Mouse (Mus musculus): ENCODE measurements around the gene Gas6.

DNA sequence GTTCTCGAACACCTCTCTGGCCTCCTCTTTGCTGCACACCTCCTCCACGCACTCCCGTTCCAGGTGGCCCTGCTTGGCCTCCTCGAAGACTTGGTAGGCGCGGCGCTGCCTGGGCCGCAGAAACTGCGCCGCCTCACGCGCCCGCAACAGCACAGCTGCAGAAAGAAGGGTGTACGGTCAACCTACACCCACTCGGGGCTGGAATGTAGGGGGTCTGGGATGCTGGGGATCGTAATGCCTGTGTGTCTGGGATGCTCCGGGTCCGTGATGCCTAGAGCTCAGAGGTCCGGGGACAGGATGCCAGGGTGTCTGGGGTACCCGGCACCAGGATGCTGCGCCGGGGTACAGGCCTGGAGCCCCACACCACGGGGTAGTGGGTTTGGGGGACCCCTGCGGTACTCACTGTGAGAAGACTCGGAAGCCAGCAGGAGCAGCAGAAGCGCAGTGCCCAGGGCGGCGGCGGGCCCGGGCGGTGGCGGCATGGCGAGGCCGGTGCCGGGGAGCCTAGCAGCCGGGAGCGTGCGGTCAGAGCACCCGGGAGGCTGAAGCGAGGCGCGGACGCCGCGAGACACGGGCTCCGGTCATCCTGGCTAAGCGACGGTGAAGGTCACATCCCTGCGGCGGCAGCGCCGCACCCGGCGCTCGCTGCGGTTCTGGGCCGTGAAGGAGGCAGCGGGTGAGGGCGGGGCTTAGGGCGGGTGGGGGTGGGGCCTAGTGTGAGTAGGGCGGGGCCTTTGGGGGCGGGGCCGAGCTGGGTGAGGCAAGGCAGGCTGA is at the start of gene Gas6:
- TF ChIP-seq CTCF (IDR thresholded peaks at IDR 0.05; ENCODE audit: extremely low read depth, insufficient read depth, insufficient read length, insufficient replicate concordance) (no peak), POLR2A (IDR thresholded peaks at IDR 0.05; ENCODE audit: low read depth, low read length) (no peak)

Measured in spleen, adult 2 months (tissue).